Mouse (Mus musculus): Measurements from ENCODE around the gene Lzts2. TPM values are rescaled to one million over a fixed set of nuclear protein-coding genes. Genes with fewer than 3 reads are reported as not detected.

Lzts2 gene
- polyA plus RNA-seq, 1 experiment from 2014 or later, result 107 TPM

- H3K4me1 ChIP-seq, result peaks cover 67% of the 10 kb centered on the region
- no peaks in the 10 kb centered on the region for H3K9me3 ChIP-seq
- peak overlapping the region; percentile 99 for H3K27ac ChIP-seq
- ATAC-seq (ENCODE audit: insufficient number of reproducible peaks, insufficient read depth, low FRiP score, low TSS enrichment), result peak; percentile 24
- H3K4me3 ChIP-seq, result peak overlapping the region; percentile 74
- peak overlapping the region; percentile 90 for H3K9ac ChIP-seq
- H3K4me2 ChIP-seq (replicated peaks), result peak overlapping the region; percentile 96
- under 1% methylated on average over 16 of the region's 18 CpGs for WGBS
- no peaks in the 10 kb centered on the region for H3K27me3 ChIP-seq
- peaks cover 13% of the 10 kb centered on the region for H3K36me3 ChIP-seq
Measured at GRCm38 (mm10) chr19:45016341-45017215, 2.4 kb downstream of the Lzts2 start.

- Histone ChIP-seq H3K4me3 (peak overlapping the region; percentile 74), H3K27ac (peak overlapping the region; percentile 99), H3K36me3 (peaks cover 12% of the 10 kb centered on the region), H3K27me3 (no peaks in the 10 kb centered on the region), H3K9me3 (no peaks in the 10 kb centered on the region), H3K4me2 (replicated peaks) (peak overlapping the region; percentile 96), H3K9ac (peak overlapping the region; percentile 90), H3K4me1 (peaks cover 67% of the 10 kb centered on the region)
- ATAC-seq (ENCODE audit: insufficient number of reproducible peaks, insufficient read depth, low FRiP score, low TSS enrichment), result peak; percentile 3; the same call in 1 of the 2 replicates
- WGBS, result 0% methylated on average over 14 of the region's 27 CpGs
Measured at GRCm38 (mm10) chr19:45017216-45017771, 3.1 kb downstream of the Lzts2 start.

DNA sequence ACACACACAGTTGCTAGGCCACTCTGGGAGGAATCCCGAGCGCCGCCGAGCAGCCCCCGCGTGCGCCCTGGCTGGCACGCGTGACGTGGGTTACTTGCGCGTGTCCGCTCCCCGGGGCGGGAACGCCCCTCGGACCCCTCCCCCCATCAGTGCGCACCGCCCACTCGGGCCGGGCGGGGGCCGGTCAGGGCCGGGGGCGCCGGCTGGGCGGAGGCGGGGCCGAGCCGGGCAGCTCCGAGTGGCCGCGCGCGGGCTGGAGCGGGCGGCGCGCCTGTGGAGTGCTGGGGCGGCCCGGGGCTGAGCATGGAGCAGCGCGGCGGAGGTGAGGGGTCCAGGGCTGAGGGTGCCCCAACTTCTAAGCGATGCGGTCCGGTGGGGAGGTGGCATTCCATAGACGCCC is 3.7 kb downstream of the Lzts2 start:
- no peaks in the 10 kb centered on the region for H3K9me3 ChIP-seq
- H3K4me2 ChIP-seq (replicated peaks), result peak overlapping the region; percentile 96
- no peaks in the 10 kb centered on the region for H3K27me3 ChIP-seq
- under 1% methylated on average over 48 of the region's 48 CpGs for WGBS
- peak overlapping the region; percentile 99 for H3K27ac ChIP-seq
- ATAC-seq (ENCODE audit: insufficient number of reproducible peaks, insufficient read depth, low FRiP score, low TSS enrichment), result peak; percentile 41
- peaks cover 62% of the 10 kb centered on the region for H3K4me1 ChIP-seq
- H3K4me3 ChIP-seq, result peak overlapping the region; percentile 74
- peak overlapping the region; percentile 90 for H3K9ac ChIP-seq
- H3K36me3 ChIP-seq, result peaks cover 16% of the 10 kb centered on the region

DNA sequence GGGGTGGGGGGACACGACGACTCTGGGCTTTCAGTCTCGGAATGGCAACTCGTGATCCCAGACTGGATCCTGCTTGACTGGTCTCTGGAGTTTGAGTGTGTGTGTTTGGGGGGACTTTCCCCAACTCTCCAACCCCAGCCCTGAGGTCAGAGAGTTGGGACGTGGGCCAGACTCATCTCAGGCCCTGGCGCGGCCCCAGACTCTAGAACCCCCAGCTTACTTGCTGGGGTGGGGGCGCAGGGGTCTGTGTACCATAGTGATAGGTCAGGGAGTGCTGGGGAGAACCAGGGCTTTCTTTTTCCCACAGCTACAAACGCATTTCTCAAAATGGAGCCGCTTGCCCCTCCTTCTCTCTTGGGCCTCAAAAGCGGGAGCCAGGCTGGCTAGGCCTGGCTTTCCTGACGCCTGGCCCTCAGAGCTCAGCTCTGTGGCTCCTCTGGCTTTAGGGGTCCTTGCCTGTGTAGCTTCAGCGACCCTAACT is 4.2 kb downstream of the Lzts2 start:
- Histone ChIP-seq H3K4me1 (peaks cover 57% of the 10 kb centered on the region), H3K9ac (peak overlapping the region; percentile 90), H3K27ac (peak overlapping the region; percentile 99), H3K36me3 (peaks cover 18% of the 10 kb centered on the region), H3K9me3 (no peaks in the 10 kb centered on the region), H3K4me2 (replicated peaks) (peak overlapping the region; percentile 96), H3K4me3 (peak overlapping the region; percentile 74), H3K27me3 (no peaks in the 10 kb centered on the region)
- WGBS, result 0% methylated on average over 13 of the region's 13 CpGs
- ATAC-seq (ENCODE audit: insufficient number of reproducible peaks, insufficient read depth, low FRiP score, low TSS enrichment), result no peak

GRCm38 (mm10) chr19:45020348-45020747 is 6.1 kb downstream of the Lzts2 start:
- ATAC-seq (ENCODE audit: insufficient number of reproducible peaks, insufficient read depth, low FRiP score, low TSS enrichment), result no peak
- H3K27ac ChIP-seq, result no peak overlapping the region
- peaks cover 40% of the 10 kb centered on the region for H3K4me1 ChIP-seq
- no peaks in the 10 kb centered on the region for H3K9me3 ChIP-seq
- WGBS, result 60% methylated on average over 6 of the region's 6 CpGs
- 0 out of 2 replicates have a peak overlapping the region, but pooled peaks have one; percentile 1 for H3K4me3 ChIP-seq
- peak overlapping the region; percentile 27 for H3K4me2 ChIP-seq (replicated peaks)
- H3K36me3 ChIP-seq, result peaks cover 36% of the 10 kb centered on the region
- 0 out of 2 replicates have a peak overlapping the region, but pooled peaks have one; percentile 44 for H3K9ac ChIP-seq
- no peaks in the 10 kb centered on the region for H3K27me3 ChIP-seq

- 91% methylated on average over 15 of the region's 15 CpGs for WGBS
- no peak overlapping the region for H3K27ac ChIP-seq
Measured at GRCm38 (mm10) chr19:45021362-45021761, 7.1 kb downstream of the Lzts2 start.

GRCm38 (mm10) chr19:45023993-45024392 is 9.8 kb downstream of the Lzts2 start:
- WGBS, result 86% methylated on average over 11 of the region's 11 CpGs
- H3K9me3 ChIP-seq, result no peaks in the 10 kb centered on the region
- H3K27me3 ChIP-seq, result no peaks in the 10 kb centered on the region
- H3K4me3 ChIP-seq, result no peak overlapping the region
- H3K4me1 ChIP-seq, result peaks cover 28% of the 10 kb centered on the region
- ATAC-seq (ENCODE audit: insufficient number of reproducible peaks, insufficient read depth, low FRiP score, low TSS enrichment), result no peak
- H3K36me3 ChIP-seq, result peaks cover 71% of the 10 kb centered on the region
- H3K4me2 ChIP-seq (replicated peaks), result no peak overlapping the region
- H3K27ac ChIP-seq, result no peak overlapping the region
- no peak overlapping the region for H3K9ac ChIP-seq

More at GRCm38 (mm10) chr19:45021362-45021761, 7.1 kb downstream of the Lzts2 start:
- peak overlapping the region; percentile 44; the same call in 1 of the 2 replicates for H3K9ac ChIP-seq
- peaks cover 37% of the 10 kb centered on the region for H3K4me1 ChIP-seq
- H3K4me3 ChIP-seq, result peak overlapping the region; percentile 4; the same call in 1 of the 2 replicates
- no peak for ATAC-seq (ENCODE audit: insufficient number of reproducible peaks, insufficient read depth, low FRiP score, low TSS enrichment)
- H3K9me3 ChIP-seq, result no peaks in the 10 kb centered on the region
- H3K4me2 ChIP-seq (replicated peaks), result peak overlapping the region; percentile 19; the same call in 1 of the 2 replicates
- H3K36me3 ChIP-seq, result peaks cover 46% of the 10 kb centered on the region
- H3K27me3 ChIP-seq, result no peaks in the 10 kb centered on the region

- Histone ChIP-seq H3K4me1 (peaks cover 20% of the 10 kb centered on the region), H3K9ac (no peak overlapping the region), H3K36me3 (peaks cover 76% of the 10 kb centered on the region), H3K4me3 (no peak overlapping the region), H3K27ac (no peak overlapping the region), H3K9me3 (no peaks in the 10 kb centered on the region), H3K4me2 (replicated peaks) (no peak overlapping the region), H3K27me3 (no peaks in the 10 kb centered on the region)
- WGBS, result 91% methylated on average over 20 of the region's 20 CpGs
- no peak for ATAC-seq (ENCODE audit: insufficient number of reproducible peaks, insufficient read depth, low FRiP score, low TSS enrichment)
Measured at GRCm38 (mm10) chr19:45024775-45025174, 10.6 kb downstream of the Lzts2 start.

GRCm38 (mm10) chr19:45025937-45026568 is 11.8 kb downstream of the Lzts2 start:
- H3K4me3 ChIP-seq, result no peak overlapping the region
- peaks cover 11% of the 10 kb centered on the region for H3K4me1 ChIP-seq
- no peak overlapping the region for H3K27ac ChIP-seq
- H3K9ac ChIP-seq, result no peak overlapping the region
- peaks cover 76% of the 10 kb centered on the region for H3K36me3 ChIP-seq
- no peaks in the 10 kb centered on the region for H3K27me3 ChIP-seq
- no peak overlapping the region for H3K4me2 ChIP-seq (replicated peaks)
- 80% methylated on average over 37 of the region's 37 CpGs for WGBS
- H3K9me3 ChIP-seq, result no peaks in the 10 kb centered on the region
- ATAC-seq (ENCODE audit: insufficient number of reproducible peaks, insufficient read depth, low FRiP score, low TSS enrichment), result no peak

DNA sequence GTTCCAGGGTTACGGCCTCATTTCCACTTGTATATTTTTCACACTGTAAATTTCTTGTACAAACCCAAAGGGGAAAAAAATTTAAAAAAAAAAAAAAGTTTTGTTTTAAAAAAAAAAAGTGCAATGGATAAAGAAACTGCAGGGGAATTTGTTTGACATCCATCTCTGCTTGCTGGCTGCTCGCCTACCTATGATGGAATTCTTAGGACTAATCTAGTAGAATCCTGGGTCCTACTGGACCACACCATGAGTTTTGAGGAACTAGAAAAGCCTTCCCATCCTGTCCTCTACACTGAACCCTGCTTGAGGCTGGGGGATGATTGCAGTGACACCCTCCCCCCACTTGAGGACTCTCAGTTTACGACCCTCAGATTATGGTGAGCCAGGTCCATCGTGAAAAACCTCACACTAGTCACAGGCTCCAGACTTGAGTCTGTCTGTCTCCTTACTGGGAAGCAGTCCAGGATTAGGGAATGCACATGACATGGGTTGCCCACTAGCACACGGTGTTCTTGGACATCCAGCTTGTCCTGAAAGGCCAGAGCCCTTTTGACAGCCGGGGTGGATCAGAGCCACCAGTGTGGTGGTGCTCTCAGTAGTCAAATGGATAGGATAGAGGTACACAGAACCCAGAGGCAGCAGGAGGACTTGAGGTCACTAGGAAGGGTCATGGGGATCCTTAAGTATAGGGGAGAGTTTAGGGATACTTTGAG is 12.9 kb downstream of the Lzts2 start:
- no peaks in the 10 kb centered on the region for H3K9me3 ChIP-seq
- ATAC-seq (ENCODE audit: insufficient number of reproducible peaks, insufficient read depth, low FRiP score, low TSS enrichment), result no peak
- no peak overlapping the region for H3K4me2 ChIP-seq (replicated peaks)
- H3K27me3 ChIP-seq, result no peaks in the 10 kb centered on the region
- H3K4me1 ChIP-seq, result peaks cover 10% of the 10 kb centered on the region; the same call in 1 of the 2 replicates
- H3K4me3 ChIP-seq, result no peak overlapping the region
- peaks cover 65% of the 10 kb centered on the region for H3K36me3 ChIP-seq
- H3K27ac ChIP-seq, result no peak overlapping the region
- no peak overlapping the region for H3K9ac ChIP-seq
- 76% methylated on average over 6 of the region's 6 CpGs for WGBS

DNA sequence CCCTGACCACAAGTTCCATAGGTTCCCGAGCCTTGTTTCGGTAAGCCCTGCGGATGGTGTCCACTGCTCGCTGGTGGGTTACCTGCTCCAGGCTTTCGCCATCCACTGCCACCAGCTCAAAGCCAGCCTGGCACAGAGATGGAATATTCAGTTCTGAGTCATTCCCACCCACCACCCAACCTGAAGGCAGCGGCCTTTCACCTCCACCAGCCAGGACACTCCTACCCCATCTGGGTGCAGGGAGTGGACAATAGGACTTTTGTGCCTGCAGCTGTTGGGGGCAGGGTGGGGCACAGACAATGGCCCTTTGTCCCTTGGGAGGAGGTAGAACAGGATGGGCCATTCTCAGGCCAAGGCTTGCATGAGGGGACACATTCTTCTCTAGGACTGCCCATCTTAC is 13.6 kb downstream of the Lzts2 start:
- H3K4me3 ChIP-seq, result no peak overlapping the region
- H3K36me3 ChIP-seq, result peaks cover 60% of the 10 kb centered on the region
- H3K27me3 ChIP-seq, result no peaks in the 10 kb centered on the region
- no peak for ATAC-seq (ENCODE audit: insufficient number of reproducible peaks, insufficient read depth, low FRiP score, low TSS enrichment)
- no peaks in the 10 kb centered on the region for H3K9me3 ChIP-seq
- WGBS, result 65% methylated on average over 6 of the region's 6 CpGs
- H3K9ac ChIP-seq, result no peak overlapping the region
- H3K4me2 ChIP-seq (replicated peaks), result no peak overlapping the region
- no peak overlapping the region for H3K27ac ChIP-seq
- H3K4me1 ChIP-seq, result peaks cover 10% of the 10 kb centered on the region; the same call in 1 of the 2 replicates

Data from embryonic facial prominence, embryonic 12.5 days (tissue).